Mouse (Mus musculus) intestine, embryonic 14.5 days (tissue): Measurements from ENCODE around the gene Gng10. TPM values are rescaled to one million over a fixed set of nuclear protein-coding genes. Genes with fewer than 3 reads are reported as not detected.

Experiments used
- ATAC-seq: fragments of 200-750 bp; cut with Nextera tagmentation; replicated peaks from 2 replicates; pipeline ENCODE4 v1.8.0; 2017; ENCODE audit warnings: low read depth, moderate number of reproducible peaks, moderate TSS enrichment, moderate library complexity; ENCODE audit not compliant: low FRiP score, low TSS enrichment
- DNase-seq: peaks from one replicate; pipeline ENCODE4 v3.0.0-alpha.2; 2018; ENCODE audit warnings: low spot score
- H3K27ac ChIP-seq: fragments of 300-500 bp; sonication (generic); 2 replicates; pipeline ENCODE4 v1.5.1; 2014; ENCODE audit warnings: low read depth, mild to moderate bottlenecking, control low read depth
- H3K27me3 ChIP-seq: fragments of 300-500 bp; sonication (generic); replicated peaks from 2 replicates; pipeline ENCODE4 v1.6.1; 2014; ENCODE audit warnings: low read length, control low read depth; ENCODE audit not compliant: control insufficient read depth, insufficient read depth
- H3K36me3 ChIP-seq: fragments of 300-500 bp; sonication (generic); 2 replicates; pipeline ENCODE4 v1.6.1; 2014; ENCODE audit warnings: low read length, control low read depth; ENCODE audit not compliant: control insufficient read depth, insufficient read depth
- H3K4me1 ChIP-seq: fragments of 300-500 bp; sonication (generic); replicated peaks from 2 replicates; pipeline ENCODE4 v1.6.1; 2014; ENCODE audit warnings: low read length, control low read depth, mixed read lengths; ENCODE audit not compliant: control insufficient read depth, insufficient read depth
- H3K4me2 ChIP-seq: fragments of 300-500 bp; sonication (generic); 2 replicates; pipeline ENCODE4 v1.6.1; 2014; ENCODE audit warnings: low read length
- H3K4me3 ChIP-seq: fragments of 300-500 bp; sonication (generic); 2 replicates; pipeline ENCODE4 v1.5.1; 2014; ENCODE audit warnings: low read depth, low read length, control low read depth, mixed read lengths
- H3K9ac ChIP-seq: fragments of 300-500 bp; sonication (generic); 2 replicates; pipeline ENCODE4 v1.6.1; 2014; ENCODE audit warnings: mild to moderate bottlenecking, low read length
- H3K9me3 ChIP-seq: fragments of 300-500 bp; sonication (generic); 2 replicates; pipeline ENCODE4 v1.6.1; 2016; ENCODE audit warnings: low read length, control low read depth; ENCODE audit not compliant: control insufficient read depth
- WGBS: fragments of 180-500 bp; shearing (Covaris S2); extraction: QIAGEN DNeasy Blood & Tissue Kit; methylation state at CpG from one replicate; pipeline ENCODE4 v1.1.7; 2014; 5-methylcytosine and 5-hydroxymethylcytosine counted together
- polyA plus RNA-seq: library from polyadenylated mRNA; unstranded; fragments of >200 nt; fragmentation: Nextera tagmentation; extraction: Ambion mirVana; gene quantifications from 2 replicates; pipeline ENCODE4 v1.2.1, GENCODE M21; 2014

The Gng10 gene
- polyA plus RNA-seq, 1 experiment from 2014 or later: 103 TPM

DNA sequence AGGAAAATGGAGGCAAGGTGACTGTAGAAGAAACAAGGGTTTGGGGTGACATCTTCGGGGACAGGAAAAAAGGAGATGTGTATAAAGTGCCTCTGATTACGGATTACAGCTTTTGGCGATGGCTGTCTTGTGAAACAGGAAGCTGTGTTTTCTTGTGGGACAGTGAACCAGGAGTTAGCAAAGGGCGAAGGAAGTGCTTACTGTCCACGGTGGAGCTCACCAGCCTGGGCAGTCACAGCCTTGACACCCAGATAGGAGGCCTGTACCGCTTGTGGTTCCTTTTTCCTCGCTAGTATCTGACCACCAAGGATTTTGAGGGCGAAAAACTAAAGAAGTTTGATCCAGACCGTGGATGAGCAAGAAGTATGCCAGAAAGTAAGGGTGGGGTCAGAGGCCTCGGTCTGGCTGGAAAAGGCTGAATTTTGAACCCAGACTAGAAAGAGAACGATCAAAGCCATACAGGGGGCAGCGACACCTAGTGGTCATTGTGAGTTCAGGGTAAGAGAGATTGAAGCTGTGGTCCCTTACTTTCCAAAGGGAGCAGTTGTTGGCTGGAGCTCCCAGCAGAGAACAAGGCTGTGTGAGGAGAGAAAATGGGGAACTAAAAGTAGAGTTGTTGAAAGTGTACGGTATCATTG, 1.7 kb downstream of the Gng10 start:
- no peak overlapping the region for H3K4me2 ChIP-seq
- 0 out of 2 replicates have a peak, but pooled peaks cover 6% of the 10 kb centered on the region for H3K36me3 ChIP-seq
- no peaks in the 10 kb centered on the region for H3K4me1 ChIP-seq
- no peaks in the 10 kb centered on the region for H3K27me3 ChIP-seq
- peaks cover 2% of the 10 kb centered on the region; the same call in 1 of the 2 replicates for H3K9me3 ChIP-seq
- ATAC-seq (no peak), DNase-seq (peak; percentile 85)
- no peak overlapping the region for H3K4me3 ChIP-seq
- H3K9ac ChIP-seq: no peak overlapping the region
- 53% methylated on average over 13 of the region's 13 CpGs for WGBS
- H3K27ac ChIP-seq: no peak overlapping the region

DNA sequence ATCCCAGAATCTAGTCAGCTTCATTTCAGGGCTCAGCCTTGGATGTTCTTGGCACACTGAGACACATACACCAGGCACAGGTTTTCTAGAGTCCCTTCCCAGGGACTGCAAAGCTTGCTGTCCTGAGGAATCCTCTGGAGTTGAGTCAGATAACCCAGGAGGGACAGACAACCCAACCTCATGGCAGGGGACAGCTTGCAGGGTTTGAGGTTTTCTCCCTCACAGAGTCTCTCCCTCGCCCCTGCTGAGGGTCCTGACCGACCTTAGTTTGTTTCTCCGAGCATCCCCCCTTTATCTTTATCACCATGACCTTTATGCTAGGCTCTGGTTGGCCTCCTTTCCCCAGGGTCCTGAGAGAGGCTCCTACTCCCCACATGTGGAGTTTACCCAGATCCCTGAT, 2.6 kb downstream of the Gng10 start:
- Histone ChIP-seq H3K4me2 (no peak overlapping the region), H3K27me3 (no peaks in the 10 kb centered on the region), H3K9me3 (peaks cover 2% of the 10 kb centered on the region; the same call in 1 of the 2 replicates), H3K4me3 (no peak overlapping the region), H3K4me1 (no peaks in the 10 kb centered on the region), H3K9ac (no peak overlapping the region), H3K27ac (no peak overlapping the region), H3K36me3 (0 out of 2 replicates have a peak, but pooled peaks cover 6% of the 10 kb centered on the region)
- 64% methylated on average over 3 of the region's 3 CpGs for WGBS
- no peak for DNase-seq
- ATAC-seq: no peak

DNA sequence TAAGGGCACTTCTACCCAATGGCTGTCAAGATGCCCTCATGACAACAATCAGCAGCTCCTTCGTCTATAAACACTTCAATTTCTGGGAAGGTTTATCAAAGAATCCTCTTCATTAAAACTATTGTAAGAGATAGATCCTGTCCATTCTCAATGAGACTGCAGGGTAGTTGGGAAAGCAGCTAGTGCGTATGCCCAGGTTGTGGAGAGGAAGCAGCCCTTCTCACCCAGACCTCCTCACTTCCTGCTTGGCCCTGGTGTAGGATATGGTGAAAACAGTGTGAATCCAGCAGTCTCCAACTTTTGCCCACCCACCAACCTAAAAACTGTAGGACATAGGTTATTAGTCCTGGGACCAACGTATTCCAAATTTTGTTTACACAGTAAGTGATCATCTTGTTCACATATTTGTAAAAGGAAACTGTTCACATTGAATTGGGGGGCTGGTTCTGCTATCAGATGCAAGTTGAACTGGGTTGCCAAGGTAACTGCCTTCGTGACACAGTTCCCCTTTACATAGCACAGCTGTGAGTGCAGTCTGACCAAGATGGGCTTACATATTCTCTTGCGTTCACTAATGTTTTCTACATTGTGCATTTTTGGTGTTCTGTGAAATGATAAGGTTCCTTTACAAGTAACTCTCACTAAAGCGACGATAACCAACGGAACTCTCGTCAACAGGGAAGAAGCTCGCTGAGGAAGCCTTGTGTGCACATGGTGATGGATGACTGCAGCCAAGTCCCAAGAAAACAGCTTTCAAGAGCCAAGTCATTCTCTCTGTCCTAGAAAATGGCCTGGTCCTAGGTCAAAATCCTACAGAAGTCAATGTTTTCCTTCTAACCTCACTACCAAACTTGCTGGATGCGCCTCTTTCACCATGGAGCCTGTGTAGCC, 5.8 kb downstream of the Gng10 start:
- ATAC-seq (no peak), DNase-seq (no peak)
- Histone ChIP-seq H3K9ac (no peak overlapping the region), H3K4me2 (no peak overlapping the region), H3K27ac (no peak overlapping the region), H3K9me3 (no peaks in the 10 kb centered on the region), H3K4me1 (no peaks in the 10 kb centered on the region), H3K4me3 (no peak overlapping the region), H3K27me3 (no peaks in the 10 kb centered on the region), H3K36me3 (0 out of 2 replicates have a peak, but pooled peaks cover 6% of the 10 kb centered on the region)
- WGBS: 85% methylated on average over 11 of the region's 11 CpGs

DNA sequence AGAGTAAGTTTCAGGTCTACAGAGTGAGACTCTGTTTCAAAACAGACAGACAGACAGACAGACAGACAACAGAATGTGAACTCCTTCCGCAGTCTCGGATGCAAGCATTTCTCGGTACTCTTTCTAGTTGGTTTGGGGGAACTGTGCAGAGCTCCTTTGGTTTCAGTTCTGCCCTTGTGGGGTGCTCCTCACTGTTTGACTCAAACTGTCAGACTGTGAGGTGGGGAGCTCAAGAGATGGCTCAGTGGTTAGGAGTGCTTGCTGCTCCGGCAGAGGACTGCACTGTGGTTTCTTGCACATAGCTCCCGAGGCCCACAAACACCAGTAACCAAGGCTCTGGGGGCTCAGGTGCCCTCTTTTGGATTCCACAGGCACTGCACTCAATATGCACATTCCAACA, 8.2 kb downstream of the Gng10 start:
- no peak overlapping the region for H3K4me3 ChIP-seq
- WGBS: 91% methylated on average over 5 of the region's 5 CpGs
- no peaks in the 10 kb centered on the region for H3K27me3 ChIP-seq
- no peak overlapping the region for H3K27ac ChIP-seq
- ATAC-seq: no peak
- H3K9me3 ChIP-seq: no peaks in the 10 kb centered on the region
- DNase-seq: no peak
- no peaks in the 10 kb centered on the region for H3K4me1 ChIP-seq
- no peak overlapping the region for H3K4me2 ChIP-seq
- 0 out of 2 replicates have a peak, but pooled peaks cover 6% of the 10 kb centered on the region for H3K36me3 ChIP-seq
- H3K9ac ChIP-seq: no peak overlapping the region

DNA sequence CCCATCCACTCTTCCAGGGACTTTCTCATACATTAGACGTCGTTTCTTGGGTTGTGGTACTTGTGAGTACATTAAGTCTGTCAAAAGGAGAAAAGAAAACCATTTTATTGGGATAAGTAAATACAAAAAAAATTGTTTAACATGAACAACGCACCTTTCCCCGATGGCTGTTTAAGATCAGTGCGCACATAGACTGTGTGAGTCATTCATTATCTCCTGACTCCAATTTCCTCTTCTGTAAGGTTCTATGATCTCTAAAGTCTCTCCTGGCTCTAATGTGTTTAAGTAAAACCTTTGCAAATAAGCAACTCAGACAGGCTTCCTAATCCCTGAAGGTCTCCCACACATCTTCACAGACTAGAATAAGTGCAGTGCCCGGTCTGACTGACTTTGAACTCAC, 9.0 kb downstream of the Gng10 start:
- Histone ChIP-seq H3K4me1 (no peaks in the 10 kb centered on the region), H3K27me3 (no peaks in the 10 kb centered on the region), H3K36me3 (0 out of 2 replicates have a peak, but pooled peaks cover 6% of the 10 kb centered on the region), H3K4me3 (no peak overlapping the region), H3K27ac (no peak overlapping the region), H3K4me2 (no peak overlapping the region), H3K9me3 (no peaks in the 10 kb centered on the region), H3K9ac (no peak overlapping the region)
- ATAC-seq (no peak), DNase-seq (no peak)
- 66% methylated on average over 6 of the region's 6 CpGs for WGBS

DNA sequence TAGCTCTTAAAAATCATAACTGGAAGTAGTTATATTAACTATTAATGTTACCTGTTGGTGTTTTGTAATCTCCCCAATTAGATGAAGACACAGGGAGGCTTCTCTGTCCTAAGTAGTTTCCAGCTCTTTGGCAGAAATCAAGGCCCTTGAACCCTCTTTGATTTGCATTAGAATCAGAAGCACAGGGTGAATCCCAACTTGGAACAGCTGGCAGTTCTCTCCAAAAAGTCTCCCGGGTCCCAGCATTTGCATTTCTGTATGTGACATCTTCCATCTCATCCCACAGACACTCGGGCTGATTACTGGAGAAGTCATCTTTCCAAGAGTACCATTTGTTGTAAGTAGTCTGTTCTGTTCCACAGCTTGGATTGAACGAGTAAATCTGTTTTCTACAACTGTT, 12.3 kb downstream of the Gng10 start:
- H3K27me3 ChIP-seq: no peaks in the 10 kb centered on the region
- 39% methylated on average over 3 of the region's 3 CpGs for WGBS

DNA sequence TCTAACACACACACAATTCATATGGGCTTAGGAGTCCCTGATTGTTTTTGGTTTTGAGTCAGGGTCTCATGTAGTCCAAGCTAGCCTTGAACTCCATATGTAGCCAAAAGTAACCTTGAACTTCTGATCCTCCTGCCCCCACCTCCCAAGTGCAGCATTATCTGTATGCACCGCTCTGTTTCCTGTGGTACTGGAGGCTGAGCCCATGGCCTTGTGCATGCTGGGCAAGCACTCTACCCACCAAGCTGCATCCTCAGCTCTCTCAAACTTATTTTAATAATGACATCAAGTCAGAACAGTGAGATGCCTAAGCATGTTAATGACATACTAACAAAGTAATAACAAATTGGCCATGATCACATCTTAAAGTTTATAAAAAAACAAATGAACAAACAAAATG, 16.2 kb downstream of the Gng10 start:
- Histone ChIP-seq H3K27me3 (no peaks in the 10 kb centered on the region), H3K4me3 (no peak overlapping the region), H3K4me1 (no peaks in the 10 kb centered on the region; the same call in 1 of the 2 replicates), H3K27ac (no peak overlapping the region), H3K36me3 (no peaks in the 10 kb centered on the region), H3K9ac (no peak overlapping the region), H3K4me2 (no peak overlapping the region), H3K9me3 (no peaks in the 10 kb centered on the region)
- no peak for ATAC-seq
- DNase-seq: no peak
- 97% methylated on average over 1 of the region's 1 CpGs for WGBS

More for the DNA sequence above, 12.3 kb downstream of the Gng10 start:
- Histone ChIP-seq H3K36me3 (no peaks in the 10 kb centered on the region), H3K4me1 (no peaks in the 10 kb centered on the region), H3K4me3 (no peak overlapping the region), H3K4me2 (no peak overlapping the region), H3K9ac (no peak overlapping the region), H3K27ac (no peak overlapping the region), H3K9me3 (no peaks in the 10 kb centered on the region)
- DNase-seq (no peak), ATAC-seq (no peak)

DNA sequence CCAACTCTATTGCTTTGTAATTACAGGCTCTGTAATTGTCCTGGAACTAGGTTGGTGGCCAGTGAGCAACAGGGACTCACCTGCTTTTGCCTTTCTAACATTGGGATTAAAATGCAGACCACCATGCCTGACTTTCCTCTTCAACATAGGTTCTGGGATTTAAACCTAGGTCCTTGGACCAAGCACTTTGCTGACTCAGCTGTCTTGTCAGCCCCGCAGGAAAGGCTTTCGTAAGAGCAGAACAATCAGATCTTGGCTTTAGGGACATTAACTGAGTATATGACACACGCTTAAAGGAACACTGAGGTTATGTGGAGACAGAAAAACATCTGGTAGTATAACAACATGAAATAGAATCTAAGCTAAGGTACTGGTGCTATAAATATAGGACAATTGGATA, 23.0 kb downstream of the Gng10 start:
- ATAC-seq (no peak), DNase-seq (no peak)
- no peaks in the 10 kb centered on the region for H3K9me3 ChIP-seq
- no peak overlapping the region for H3K9ac ChIP-seq
- no peaks in the 10 kb centered on the region; the same call in 1 of the 2 replicates for H3K4me1 ChIP-seq
- no peaks in the 10 kb centered on the region for H3K36me3 ChIP-seq
- 86% methylated on average over 3 of the region's 3 CpGs for WGBS
- H3K4me2 ChIP-seq: no peak overlapping the region
- no peaks in the 10 kb centered on the region for H3K27me3 ChIP-seq
- H3K27ac ChIP-seq: no peak overlapping the region
- no peak overlapping the region for H3K4me3 ChIP-seq
